Mouse (Mus musculus) testis, adult 2 months (tissue): ENCODE measurements around the gene Spred3.

Experiments used
- CTCF ChIP-seq: fragments of 200-500 bp; IDR thresholded peaks from 2 replicates; pipeline ENCODE4 v1.5.1; 2012; ENCODE audit warnings: low read depth, mild to moderate bottlenecking, inconsistent platforms, low read length, moderate library complexity; ENCODE audit not compliant: control insufficient read depth, insufficient read depth, insufficient replicate concordance
- POLR2A ChIP-seq: fragments of 200-500 bp; IDR thresholded peaks from 2 replicates; pipeline ENCODE4 v1.6.1; 2012; ENCODE audit warnings: low read depth, mild to moderate bottlenecking, inconsistent platforms, low read length, moderate library complexity; ENCODE audit not compliant: control insufficient read depth

GRCm38 (mm10) chr7:29168121-29168695, 2.0 kb downstream of the Spred3 start:
- no peak for TF ChIP-seq POLR2A
- TF ChIP-seq CTCF, result no peak
